Comparison of ENCODE assay signal across 13 mouse cellular contexts in the genomic region with DNA sequence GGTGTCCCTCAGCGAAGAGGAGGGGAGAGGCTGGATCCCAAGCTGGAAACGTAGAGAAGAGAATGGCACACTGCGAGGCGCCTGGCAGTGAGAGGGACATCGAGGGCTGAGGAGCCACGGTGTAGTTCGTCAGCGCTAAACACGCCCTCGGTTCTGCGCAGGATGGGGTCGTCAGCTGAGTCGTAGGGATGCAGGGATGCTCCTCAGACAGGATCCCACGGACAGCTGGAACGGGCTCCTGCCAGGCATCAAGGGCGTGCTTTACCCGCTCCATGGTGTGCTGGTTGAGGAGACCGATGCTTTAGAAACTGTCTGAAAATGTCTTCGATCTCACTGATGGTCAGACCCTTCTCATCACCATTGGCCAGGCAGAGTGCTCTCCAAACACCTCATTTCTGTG. TPM values are rescaled to one million over a fixed set of nuclear protein-coding genes. Genes with fewer than 3 reads are reported as not detected.
A peak's percentile ranks its signal among the peaks of the same experiment; 100 is the strongest.
DNase-seq lines count a peak whose midpoint lies in the region; ATAC-seq and TF ChIP-seq lines count a peak whose summit lies in the region.
"Had no signal": no experiment of that assay in that cellular context is flagged by ENCODE, and none has a peak within 500 bp of the region (broad histone marks: within the 10 kb centered on the region; RNA-seq: fewer than 3 reads in every experiment).

No protein-coding gene starts in this region.

- no peaks in the 10 kb centered on the region for H3K36me3 ChIP-seq in kidney, embryonic 14.5 days (ENCODE audit: control insufficient read depth, insufficient read depth, low read length)
- no peaks in the 10 kb centered on the region for H3K36me3 ChIP-seq in kidney, embryonic 16.5 days (ENCODE audit: insufficient read depth, low read length)
- H3K36me3 ChIP-seq in forebrain, embryonic 13.5 days (ENCODE audit: poor library complexity, severe bottlenecking) = no peaks in the 10 kb centered on the region
- H3K36me3 ChIP-seq in hindbrain, embryonic 15.5 days = no peaks in the 10 kb centered on the region
- no peaks in the 10 kb centered on the region for H3K36me3 ChIP-seq in neural tube, embryonic 12.5 days
- no peaks in the 10 kb centered on the region for H3K36me3 ChIP-seq in stomach, postnatal 0 days (ENCODE audit: control insufficient read depth, insufficient read depth, low read length)
- H3K36me3 ChIP-seq: limb, embryonic 15.5 days had no signal

- TF ChIP-seq EP300 in stomach, postnatal 0 days (optimal IDR thresholded peaks at IDR 0.05) = no peak

- H3K9me3 ChIP-seq in kidney, embryonic 14.5 days (ENCODE audit: control insufficient read depth, low read length) = no peaks in the 10 kb centered on the region
- no peaks in the 10 kb centered on the region for H3K9me3 ChIP-seq in kidney, embryonic 16.5 days (ENCODE audit: low read length)
- H3K9me3 ChIP-seq in forebrain, embryonic 13.5 days (replicated peaks) = no peaks in the 10 kb centered on the region
- H3K9me3 ChIP-seq in hindbrain, embryonic 15.5 days = no peaks in the 10 kb centered on the region
- no peaks in the 10 kb centered on the region for H3K9me3 ChIP-seq in neural tube, embryonic 12.5 days
- no peaks in the 10 kb centered on the region for H3K9me3 ChIP-seq in stomach, postnatal 0 days (ENCODE audit: control insufficient read depth, low read length)
- H3K9me3 ChIP-seq: limb, embryonic 15.5 days had no signal

- H3K4me1 ChIP-seq in kidney, embryonic 14.5 days (ENCODE audit: control insufficient read depth, insufficient read depth, low read length) = no peaks in the 10 kb centered on the region
- no peaks in the 10 kb centered on the region for H3K4me1 ChIP-seq in kidney, embryonic 16.5 days (ENCODE audit: insufficient read depth, low read length)
- no peaks in the 10 kb centered on the region for H3K4me1 ChIP-seq in forebrain, embryonic 13.5 days
- no peaks in the 10 kb centered on the region for H3K4me1 ChIP-seq in hindbrain, embryonic 15.5 days (replicated peaks)
- H3K4me1 ChIP-seq in neural tube, embryonic 12.5 days = no peaks in the 10 kb centered on the region
- H3K4me1 ChIP-seq in stomach, postnatal 0 days (replicated peaks; ENCODE audit: control insufficient read depth, insufficient read depth) = no peaks in the 10 kb centered on the region
- H3K4me1 ChIP-seq: limb, embryonic 15.5 days had no signal

- no peak for ATAC-seq in kidney, embryonic 14.5 days (ENCODE audit: low FRiP score, low TSS enrichment)
- no peak for ATAC-seq in kidney, embryonic 16.5 days (ENCODE audit: low FRiP score, low TSS enrichment)
- peak; percentile 46 for ATAC-seq in forebrain, embryonic 13.5 days
- ATAC-seq in hindbrain, embryonic 15.5 days (ENCODE audit: low FRiP score, low read depth) = no peak
- ATAC-seq in neural tube, embryonic 12.5 days (ENCODE audit: low FRiP score, low read depth) = no peak
- no peak for ATAC-seq in stomach, postnatal 0 days (ENCODE audit: low FRiP score, low TSS enrichment)
- ATAC-seq: activated CD4-positive, CD25-positive, alpha-beta regulatory T cell, adult 4 months had no signal

- no peak overlapping the region for H3K4me3 ChIP-seq in kidney, embryonic 14.5 days (ENCODE audit: low read length)
- no peak overlapping the region for H3K4me3 ChIP-seq in kidney, embryonic 16.5 days (ENCODE audit: low read length)
- H3K4me3 ChIP-seq in forebrain, embryonic 13.5 days = no peak overlapping the region
- H3K4me3 ChIP-seq in hindbrain, embryonic 15.5 days = peak overlapping the region; percentile 12; the same call in 1 of the 2 replicates
- no peak overlapping the region for H3K4me3 ChIP-seq in neural tube, embryonic 12.5 days
- no peak overlapping the region for H3K4me3 ChIP-seq in stomach, postnatal 0 days (ENCODE audit: low read depth, low read length)
- H3K4me3 ChIP-seq: erythroblast, embryonic 14.5 days; limb, embryonic 15.5 days had no signal

- H3K4me2 ChIP-seq in kidney, embryonic 14.5 days (replicated peaks; ENCODE audit: low read depth, low read length) = 0 out of 2 replicates have a peak overlapping the region, but pooled peaks have one; percentile 12
- no peak overlapping the region for H3K4me2 ChIP-seq in kidney, embryonic 16.5 days (replicated peaks; ENCODE audit: low read depth, low read length)
- peak overlapping the region; percentile 34 for H3K4me2 ChIP-seq in forebrain, embryonic 13.5 days
- H3K4me2 ChIP-seq in hindbrain, embryonic 15.5 days = peak overlapping the region; percentile 42
- H3K4me2 ChIP-seq in neural tube, embryonic 12.5 days (replicated peaks) = peak overlapping the region; percentile 40
- H3K4me2 ChIP-seq in stomach, postnatal 0 days (replicated peaks; ENCODE audit: low read depth) = no peak overlapping the region
- H3K4me2 ChIP-seq: limb, embryonic 15.5 days had no signal

- peaks cover 3% of the 10 kb centered on the region; the same call in 1 of the 2 replicates for H3K27me3 ChIP-seq in kidney, embryonic 14.5 days (ENCODE audit: control insufficient read depth, insufficient read depth, low read length)
- H3K27me3 ChIP-seq in kidney, embryonic 16.5 days (ENCODE audit: insufficient read depth, low read length) = no peaks in the 10 kb centered on the region
- 0 out of 2 replicates have a peak, but pooled peaks cover 3% of the 10 kb centered on the region for H3K27me3 ChIP-seq in forebrain, embryonic 13.5 days
- H3K27me3 ChIP-seq in hindbrain, embryonic 15.5 days = no peaks in the 10 kb centered on the region
- H3K27me3 ChIP-seq in neural tube, embryonic 12.5 days (replicated peaks) = no peaks in the 10 kb centered on the region
- H3K27me3 ChIP-seq in stomach, postnatal 0 days (ENCODE audit: control insufficient read depth, insufficient read depth, low read length) = no peaks in the 10 kb centered on the region

- no peak for TF ChIP-seq CTCF in stomach, postnatal 0 days (IDR thresholded peaks at IDR 0.05; ENCODE audit: low read depth)

- H3K9ac ChIP-seq in kidney, embryonic 14.5 days (ENCODE audit: low read depth, low read length) = no peak overlapping the region
- H3K9ac ChIP-seq in kidney, embryonic 16.5 days (replicated peaks; ENCODE audit: low read length) = no peak overlapping the region
- no peak overlapping the region for H3K9ac ChIP-seq in forebrain, embryonic 13.5 days
- H3K9ac ChIP-seq in hindbrain, embryonic 15.5 days = no peak overlapping the region
- no peak overlapping the region for H3K9ac ChIP-seq in neural tube, embryonic 12.5 days
- H3K9ac ChIP-seq in stomach, postnatal 0 days (ENCODE audit: low read length) = no peak overlapping the region
- H3K9ac ChIP-seq: limb, embryonic 15.5 days had no signal

- DNase-seq in adipocyte (ENCODE audit: low spot score) = no peak
- no peak for DNase-seq in stomach, postnatal 0 days (ENCODE audit: low spot score)
- DNase-seq: gastrocnemius, postnatal 36 days; thymus, adult 18-20 months had no signal

- H3K27ac ChIP-seq in kidney, embryonic 14.5 days (ENCODE audit: low read depth, low read length) = no peak overlapping the region
- no peak overlapping the region for H3K27ac ChIP-seq in kidney, embryonic 16.5 days (ENCODE audit: low read length)
- H3K27ac ChIP-seq in forebrain, embryonic 13.5 days = no peak overlapping the region
- no peak overlapping the region for H3K27ac ChIP-seq in hindbrain, embryonic 15.5 days (replicated peaks)
- no peak overlapping the region for H3K27ac ChIP-seq in neural tube, embryonic 12.5 days
- H3K27ac ChIP-seq in stomach, postnatal 0 days (replicated peaks) = no peak overlapping the region
- H3K27ac ChIP-seq: limb, embryonic 15.5 days had no signal

- WGBS in kidney, embryonic 14.5 days = 33% methylated on average over 19 of the region's 19 CpGs
- 41% methylated on average over 19 of the region's 19 CpGs for WGBS in kidney, embryonic 16.5 days
- 50% methylated on average over 19 of the region's 19 CpGs for WGBS in forebrain, embryonic 13.5 days
- 39% methylated on average over 19 of the region's 19 CpGs for WGBS in hindbrain, embryonic 15.5 days
- WGBS in neural tube, embryonic 12.5 days = 46% methylated on average over 19 of the region's 19 CpGs
- 43% methylated on average over 19 of the region's 19 CpGs for WGBS in stomach, postnatal 0 days

RNA-seq across cellular contexts. Expression of a gene that starts 33.7 kb away (rescaled TPM):
- 22.3 and 32.1 TPM in 2 replicates for polyA plus RNA-seq in kidney, embryonic 14.5 days (2014; fragmentation: Nextera tagmentation; extraction: Ambion mirVana)
- 26.0 and 31.3 TPM in 2 replicates for polyA plus RNA-seq in kidney, embryonic 16.5 days (2015; fragmentation: Nextera tagmentation; extraction: Ambion mirVana)
- 36.7 and 38.7 TPM in 2 replicates for polyA plus RNA-seq in forebrain, embryonic 13.5 days (2015; fragmentation: Nextera tagmentation; extraction: Ambion mirVana)
- 23.0 and 23.9 TPM in 2 replicates for polyA plus RNA-seq in hindbrain, embryonic 15.5 days (2015; fragmentation: Nextera tagmentation; extraction: Ambion mirVana)
- 42.9 and 49.3 TPM in 2 replicates for polyA plus RNA-seq in neural tube, embryonic 12.5 days (2016; fragmentation: Nextera tagmentation; extraction: Ambion mirVana)
- 17.6 and 20.5 TPM in 2 replicates for polyA plus RNA-seq in stomach, postnatal 0 days (2015; fragmentation: Nextera tagmentation; extraction: Ambion mirVana)
- polyA plus RNA-seq: erythroblast, embryonic 14.5 days had no signal

RNA-seq across cellular contexts. Expression of a gene that starts 43.6 kb away (rescaled TPM):
- 4.6 and 6.4 TPM in 2 replicates for polyA plus RNA-seq in kidney, embryonic 14.5 days (2014; fragmentation: Nextera tagmentation; extraction: Ambion mirVana)
- polyA plus RNA-seq in kidney, embryonic 16.5 days (2015; fragmentation: Nextera tagmentation; extraction: Ambion mirVana) = 8.5 and 8.6 TPM in 2 replicates
- 0.84 and 1.8 TPM in 2 replicates for polyA plus RNA-seq in forebrain, embryonic 13.5 days (2015; fragmentation: Nextera tagmentation; extraction: Ambion mirVana)
- 2.3 and 3.0 TPM in 2 replicates for polyA plus RNA-seq in hindbrain, embryonic 15.5 days (2015; fragmentation: Nextera tagmentation; extraction: Ambion mirVana)
- polyA plus RNA-seq in neural tube, embryonic 12.5 days (2016; fragmentation: Nextera tagmentation; extraction: Ambion mirVana) = 30.9 and 39.8 TPM in 2 replicates
- 0.27 and 0.32 TPM in 2 replicates for polyA plus RNA-seq in stomach, postnatal 0 days (2015; fragmentation: Nextera tagmentation; extraction: Ambion mirVana)
- polyA plus RNA-seq: activated CD4-positive, CD25-positive, alpha-beta regulatory T cell, adult 4 months; small intestine, adult 2 months had no signal

Comparison
In these comparisons a context has a peak if more than half of its experiments do, and no peak if none do; other contexts are left out.
1. H3K4me2 ChIP-seq: peak in kidney, embryonic 14.5 days (single experiment), forebrain, embryonic 13.5 days (single experiment), hindbrain, embryonic 15.5 days (single experiment) and neural tube, embryonic 12.5 days (single experiment); none in kidney, embryonic 16.5 days (single experiment) and stomach, postnatal 0 days (single experiment).